Mouse (Mus musculus): ENCODE data around the gene Hmga1. TPM values are rescaled to one million over a fixed set of nuclear protein-coding genes. Genes with fewer than 3 reads are reported as not detected.
A peak's percentile ranks its signal among the peaks of the same experiment; 100 is the strongest.

Gene Hmga1
- polyA plus RNA-seq, 1 experiment from 2014 or later, result 821 TPM

GRCm38 (mm10) chr17:27541261-27541660 lies 15.0 kb upstream of the Hmga1 start:
- no peak overlapping the region for H3K27ac ChIP-seq
- H3K9me3 ChIP-seq, result no peaks in the 10 kb centered on the region
- DNase-seq (ENCODE audit: extremely low spot score, low spot score), result no peak
- H3K36me3 ChIP-seq (replicated peaks), result no peaks in the 10 kb centered on the region
- H3K4me1 ChIP-seq, result peaks cover 21% of the 10 kb centered on the region
- no peak overlapping the region for H3K4me3 ChIP-seq
- H3K27me3 ChIP-seq (ENCODE audit: poor library complexity, severe bottlenecking), result peaks cover 1% of the 10 kb centered on the region; the same call in 1 of the 2 replicates
- 68% methylated on average over 2 of the region's 2 CpGs for WGBS

DNA sequence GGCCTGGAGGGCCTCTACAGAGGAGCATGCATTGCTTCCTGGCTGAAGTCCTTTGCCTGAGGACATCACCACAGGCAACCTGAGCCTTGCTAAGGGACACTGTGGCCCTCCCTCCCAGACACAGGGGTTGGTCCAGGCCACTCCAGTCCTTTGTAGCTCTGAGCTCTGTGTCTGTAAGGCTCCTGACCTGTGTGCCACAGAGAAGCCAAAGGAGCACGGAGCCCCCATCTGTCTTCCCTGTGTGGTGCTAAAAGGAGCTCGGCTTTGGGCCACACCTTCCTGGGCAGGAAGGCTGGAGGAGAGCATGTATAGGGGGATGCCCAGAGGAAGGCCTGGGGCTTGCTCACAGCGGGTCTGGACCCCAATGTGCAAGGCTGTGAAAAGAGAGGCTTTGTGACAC lies 14.3 kb upstream of the Hmga1 start:
- Histone ChIP-seq H3K27ac (0 out of 2 replicates have a peak overlapping the region, but pooled peaks have one; percentile 17), H3K9me3 (no peaks in the 10 kb centered on the region), H3K4me1 (peaks cover 27% of the 10 kb centered on the region), H3K4me3 (no peak overlapping the region), H3K36me3 (replicated peaks) (no peaks in the 10 kb centered on the region), H3K27me3 (ENCODE audit: poor library complexity, severe bottlenecking) (peaks cover 8% of the 10 kb centered on the region; the same call in 1 of the 2 replicates)
- DNase-seq (ENCODE audit: extremely low spot score, low spot score), result no peak
- WGBS, result 81% methylated on average over 3 of the region's 3 CpGs

DNA sequence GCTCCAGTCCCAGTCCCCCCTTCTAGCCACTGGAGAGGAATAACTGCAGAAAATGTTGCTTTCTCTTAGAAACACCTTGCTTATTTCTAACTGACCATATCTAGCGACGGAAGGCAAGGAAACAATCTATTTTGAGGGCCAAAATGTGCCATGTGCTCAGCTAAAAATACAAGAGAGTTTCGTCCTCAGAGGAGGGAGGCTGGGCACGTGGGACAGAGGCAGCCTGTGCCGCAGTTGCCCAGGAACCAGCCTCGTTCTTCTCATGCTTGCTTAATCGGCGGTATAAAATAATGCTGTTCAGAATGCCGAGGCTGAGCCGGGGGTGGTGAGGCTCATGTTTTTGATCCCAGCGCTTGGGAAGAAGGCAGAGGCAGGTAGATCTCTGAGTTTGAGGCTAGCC lies 11.7 kb upstream of the Hmga1 start:
- H3K27ac ChIP-seq, result no peak overlapping the region
- H3K9me3 ChIP-seq, result no peaks in the 10 kb centered on the region
- peaks cover 46% of the 10 kb centered on the region for H3K4me1 ChIP-seq
- no peak overlapping the region for H3K4me3 ChIP-seq
- no peak for DNase-seq (ENCODE audit: extremely low spot score, low spot score)
- 90% methylated on average over 11 of the region's 11 CpGs for WGBS
- H3K36me3 ChIP-seq (replicated peaks), result no peaks in the 10 kb centered on the region
- peaks cover 8% of the 10 kb centered on the region; the same call in 1 of the 2 replicates for H3K27me3 ChIP-seq (ENCODE audit: poor library complexity, severe bottlenecking)

DNA sequence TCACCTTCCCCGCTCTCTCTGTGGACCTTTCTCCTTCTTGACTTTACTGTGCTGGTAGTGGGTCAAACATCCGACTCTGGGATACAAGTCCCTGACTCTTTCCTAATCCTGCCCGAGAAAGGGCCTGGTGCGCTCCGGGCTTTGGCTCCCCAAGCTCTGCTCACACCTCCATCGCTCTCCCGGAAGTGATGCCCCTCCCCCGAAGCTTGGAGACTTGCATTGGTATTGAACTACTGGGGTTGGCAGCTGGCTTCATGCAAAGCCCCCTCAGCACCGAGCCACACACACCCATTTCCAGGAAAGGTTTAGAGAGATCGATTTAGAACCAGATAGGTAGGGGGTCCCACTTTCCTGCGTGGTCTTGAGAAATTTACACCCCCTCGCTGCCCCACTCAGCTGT lies 10.3 kb upstream of the Hmga1 start:
- WGBS, result 51% methylated on average over 12 of the region's 12 CpGs
- H3K27ac ChIP-seq, result no peak overlapping the region
- no peak for DNase-seq (ENCODE audit: extremely low spot score, low spot score)

DNA sequence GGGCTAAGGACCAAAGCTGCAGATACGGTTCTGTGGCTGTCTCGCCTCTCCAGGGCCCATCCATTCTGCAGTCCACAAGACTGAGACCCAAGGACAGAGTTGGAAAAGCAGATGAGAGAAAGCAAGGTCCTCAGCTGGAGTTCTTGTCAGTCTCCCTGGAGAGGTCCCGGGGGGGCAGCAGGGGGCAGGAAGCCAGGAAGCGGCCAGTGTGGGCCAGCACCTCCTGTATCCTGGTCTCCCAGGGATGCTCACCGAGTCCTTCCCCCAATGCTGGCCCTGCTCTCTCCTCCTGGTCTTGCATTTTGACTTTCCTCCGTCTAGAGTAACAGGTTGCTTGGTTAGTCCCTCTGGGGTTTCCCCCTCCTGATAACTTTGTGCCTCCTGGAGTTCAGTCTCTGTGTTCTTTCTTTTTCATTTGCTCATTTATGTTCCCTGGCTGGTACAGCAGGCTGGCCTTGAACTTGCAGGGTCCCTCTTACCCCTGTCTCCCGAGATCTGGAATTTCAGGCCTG lies 9.7 kb upstream of the Hmga1 start:
- peaks cover 53% of the 10 kb centered on the region for H3K4me1 ChIP-seq

More for the DNA sequence above, 10.3 kb upstream of the Hmga1 start:
- Histone ChIP-seq H3K4me1 (peaks cover 53% of the 10 kb centered on the region), H3K27me3 (ENCODE audit: poor library complexity, severe bottlenecking) (peaks cover 8% of the 10 kb centered on the region; the same call in 1 of the 2 replicates), H3K4me3 (no peak overlapping the region), H3K36me3 (replicated peaks) (no peaks in the 10 kb centered on the region), H3K9me3 (no peaks in the 10 kb centered on the region)

GRCm38 (mm10) chr17:27547253-27547868 lies 8.9 kb upstream of the Hmga1 start:
- Histone ChIP-seq H3K36me3 (replicated peaks) (no peaks in the 10 kb centered on the region), H3K27me3 (ENCODE audit: poor library complexity, severe bottlenecking) (peaks cover 8% of the 10 kb centered on the region; the same call in 1 of the 2 replicates), H3K27ac (peak overlapping the region; percentile 16; the same call in 1 of the 2 replicates), H3K9me3 (no peaks in the 10 kb centered on the region), H3K4me3 (no peak overlapping the region), H3K4me1 (peaks cover 55% of the 10 kb centered on the region)
- DNase-seq (ENCODE audit: extremely low spot score, low spot score), result no peak
- WGBS, result 69% methylated on average over 9 of the region's 9 CpGs

More for the DNA sequence above, 9.7 kb upstream of the Hmga1 start:
- 70% methylated on average over 7 of the region's 7 CpGs for WGBS
- H3K4me3 ChIP-seq, result no peak overlapping the region
- H3K36me3 ChIP-seq (replicated peaks), result no peaks in the 10 kb centered on the region
- no peak for DNase-seq (ENCODE audit: extremely low spot score, low spot score)
- H3K9me3 ChIP-seq, result no peaks in the 10 kb centered on the region
- peaks cover 8% of the 10 kb centered on the region; the same call in 1 of the 2 replicates for H3K27me3 ChIP-seq (ENCODE audit: poor library complexity, severe bottlenecking)
- no peak overlapping the region for H3K27ac ChIP-seq

GRCm38 (mm10) chr17:27549234-27549633 lies 7.1 kb upstream of the Hmga1 start:
- H3K4me3 ChIP-seq, result peak overlapping the region; percentile 21
- 50% methylated on average over 8 of the region's 8 CpGs for WGBS
- no peaks in the 10 kb centered on the region for H3K9me3 ChIP-seq
- peaks cover 61% of the 10 kb centered on the region for H3K4me1 ChIP-seq
- H3K27me3 ChIP-seq (ENCODE audit: poor library complexity, severe bottlenecking), result peaks cover 8% of the 10 kb centered on the region; the same call in 1 of the 2 replicates
- DNase-seq (ENCODE audit: extremely low spot score, low spot score), result peak; percentile 44
- H3K36me3 ChIP-seq (replicated peaks), result no peaks in the 10 kb centered on the region
- peak overlapping the region; percentile 86 for H3K27ac ChIP-seq

GRCm38 (mm10) chr17:27551393-27551940 lies 4.8 kb upstream of the Hmga1 start:
- Histone ChIP-seq H3K36me3 (replicated peaks) (no peaks in the 10 kb centered on the region), H3K9me3 (no peaks in the 10 kb centered on the region), H3K4me1 (peaks cover 73% of the 10 kb centered on the region), H3K27me3 (ENCODE audit: poor library complexity, severe bottlenecking) (peaks cover 5% of the 10 kb centered on the region; the same call in 1 of the 2 replicates), H3K27ac (peak overlapping the region; percentile 48; the same call in 1 of the 2 replicates), H3K4me3 (no peak overlapping the region)
- WGBS, result 61% methylated on average over 10 of the region's 10 CpGs
- no peak for DNase-seq (ENCODE audit: extremely low spot score, low spot score)

GRCm38 (mm10) chr17:27552215-27553201 lies 3.8 kb upstream of the Hmga1 start:
- Histone ChIP-seq H3K4me1 (peaks cover 70% of the 10 kb centered on the region), H3K4me3 (no peak overlapping the region), H3K9me3 (no peaks in the 10 kb centered on the region), H3K36me3 (replicated peaks) (no peaks in the 10 kb centered on the region), H3K27me3 (ENCODE audit: poor library complexity, severe bottlenecking) (no peaks in the 10 kb centered on the region), H3K27ac (peak overlapping the region; percentile 59)
- 83% methylated on average over 23 of the region's 23 CpGs for WGBS
- DNase-seq (ENCODE audit: extremely low spot score, low spot score), result no peak

- no peaks in the 10 kb centered on the region for H3K9me3 ChIP-seq
- 36% methylated on average over 20 of the region's 20 CpGs for WGBS
- H3K36me3 ChIP-seq (replicated peaks), result no peaks in the 10 kb centered on the region; the same call in 1 of the 2 replicates
- H3K27ac ChIP-seq, result peak overlapping the region; percentile 99
- H3K27me3 ChIP-seq (ENCODE audit: poor library complexity, severe bottlenecking), result no peaks in the 10 kb centered on the region
- DNase-seq (ENCODE audit: extremely low spot score, low spot score), result no peak
- peak overlapping the region; percentile 98 for H3K4me3 ChIP-seq
- peaks cover 75% of the 10 kb centered on the region for H3K4me1 ChIP-seq
Measured at GRCm38 (mm10) chr17:27554062-27554960, 2.0 kb upstream of the Hmga1 start.

GRCm38 (mm10) chr17:27555075-27555511 lies 1.2 kb upstream of the Hmga1 start:
- WGBS, result 1% methylated on average over 38 of the region's 39 CpGs
- Histone ChIP-seq H3K9me3 (no peaks in the 10 kb centered on the region), H3K27ac (peak overlapping the region; percentile 99), H3K27me3 (ENCODE audit: poor library complexity, severe bottlenecking) (no peaks in the 10 kb centered on the region), H3K4me3 (peak overlapping the region; percentile 98), H3K4me1 (peaks cover 75% of the 10 kb centered on the region), H3K36me3 (replicated peaks) (peaks cover 6% of the 10 kb centered on the region)
- DNase-seq (ENCODE audit: extremely low spot score, low spot score), result peak; percentile 84
